Mouse (Mus musculus): ENCODE measurements around the gene Zbtb9. TPM values are rescaled to one million over a fixed set of nuclear protein-coding genes. Genes with fewer than 3 reads are reported as not detected.

Zbtb9 gene
- polyA plus RNA-seq, 1 experiment from 2014 or later, result 13.7 TPM

DNA sequence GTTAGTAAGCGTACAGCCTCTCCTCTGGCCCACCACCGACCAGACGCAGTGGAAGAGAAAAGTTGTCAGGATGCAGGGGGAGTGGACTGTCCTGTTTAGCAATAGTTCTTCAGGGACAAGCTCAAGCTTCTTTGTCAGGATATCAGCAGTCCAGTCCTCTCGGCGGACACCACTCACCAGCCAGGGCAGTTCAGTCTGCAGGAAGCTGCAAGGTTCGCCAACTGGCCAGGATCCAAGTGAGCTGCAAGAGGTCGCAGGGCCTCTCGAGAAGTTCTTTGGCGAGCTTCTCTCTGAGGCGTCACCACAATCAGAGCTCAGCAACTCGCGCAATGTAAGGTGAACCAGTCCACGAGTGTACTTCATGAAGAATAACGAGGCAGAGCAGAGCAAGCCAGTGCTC lies 21.4 kb downstream of the Zbtb9 start:
- no peaks in the 10 kb centered on the region for H3K36me3 ChIP-seq (ENCODE audit: control insufficient read depth, insufficient read depth, low read length)
- H3K27ac ChIP-seq (ENCODE audit: low read depth, low read length), result no peak overlapping the region
- DNase-seq (ENCODE audit: low spot score) (peak; percentile 41), ATAC-seq (replicated peaks; ENCODE audit: low FRiP score) (no peak)
- no peak overlapping the region for H3K4me3 ChIP-seq (ENCODE audit: low read depth, low read length)
- H3K27me3 ChIP-seq (ENCODE audit: control insufficient read depth, insufficient read depth, low read length), result no peaks in the 10 kb centered on the region
- H3K4me1 ChIP-seq (replicated peaks; ENCODE audit: control insufficient read depth, insufficient read depth, low read length), result no peaks in the 10 kb centered on the region
- no peak overlapping the region for H3K9ac ChIP-seq (ENCODE audit: low read length)
- no peaks in the 10 kb centered on the region for H3K9me3 ChIP-seq (ENCODE audit: control insufficient read depth, low read length)
- H3K4me2 ChIP-seq (ENCODE audit: low read depth, low read length, severe bottlenecking), result no peak overlapping the region
- WGBS, result 88% methylated on average over 14 of the region's 14 CpGs

- no peak overlapping the region for H3K9ac ChIP-seq (ENCODE audit: low read length)
Measured at GRCm38 (mm10) chr17:26995006-26995405, 22.0 kb downstream of the Zbtb9 start.

GRCm38 (mm10) chr17:26995562-26995961 lies 22.6 kb downstream of the Zbtb9 start:
- WGBS, result 80% methylated on average over 8 of the region's 8 CpGs
- Histone ChIP-seq H3K4me3 (ENCODE audit: low read depth, low read length) (no peak overlapping the region), H3K9me3 (ENCODE audit: control insufficient read depth, low read length) (no peaks in the 10 kb centered on the region), H3K9ac (ENCODE audit: low read length) (no peak overlapping the region), H3K27ac (ENCODE audit: low read depth, low read length) (no peak overlapping the region), H3K36me3 (ENCODE audit: control insufficient read depth, insufficient read depth, low read length) (no peaks in the 10 kb centered on the region), H3K27me3 (ENCODE audit: control insufficient read depth, insufficient read depth, low read length) (no peaks in the 10 kb centered on the region), H3K4me2 (ENCODE audit: low read depth, low read length, severe bottlenecking) (no peak overlapping the region), H3K4me1 (replicated peaks; ENCODE audit: control insufficient read depth, insufficient read depth, low read length) (no peaks in the 10 kb centered on the region)
- DNase-seq (ENCODE audit: low spot score) (no peak), ATAC-seq (replicated peaks; ENCODE audit: low FRiP score) (no peak)

More at GRCm38 (mm10) chr17:26995006-26995405, 22.0 kb downstream of the Zbtb9 start:
- Histone ChIP-seq H3K36me3 (ENCODE audit: control insufficient read depth, insufficient read depth, low read length) (no peaks in the 10 kb centered on the region), H3K4me2 (ENCODE audit: low read depth, low read length, severe bottlenecking) (no peak overlapping the region), H3K4me3 (ENCODE audit: low read depth, low read length) (no peak overlapping the region), H3K27ac (ENCODE audit: low read depth, low read length) (no peak overlapping the region), H3K9me3 (ENCODE audit: control insufficient read depth, low read length) (no peaks in the 10 kb centered on the region), H3K4me1 (replicated peaks; ENCODE audit: control insufficient read depth, insufficient read depth, low read length) (no peaks in the 10 kb centered on the region), H3K27me3 (ENCODE audit: control insufficient read depth, insufficient read depth, low read length) (no peaks in the 10 kb centered on the region)
- 80% methylated on average over 6 of the region's 6 CpGs for WGBS
- DNase-seq (ENCODE audit: low spot score), result peak; percentile 44
- no peak for ATAC-seq (replicated peaks; ENCODE audit: low FRiP score)

GRCm38 (mm10) chr17:26997661-26998060 lies 24.7 kb downstream of the Zbtb9 start:
- no peak overlapping the region for H3K4me3 ChIP-seq (ENCODE audit: low read depth, low read length)
- H3K27me3 ChIP-seq (ENCODE audit: control insufficient read depth, insufficient read depth, low read length), result no peaks in the 10 kb centered on the region
- no peak overlapping the region for H3K27ac ChIP-seq (ENCODE audit: low read depth, low read length)
- H3K36me3 ChIP-seq (ENCODE audit: control insufficient read depth, insufficient read depth, low read length), result no peaks in the 10 kb centered on the region
- no peaks in the 10 kb centered on the region for H3K9me3 ChIP-seq (ENCODE audit: control insufficient read depth, low read length)
- 76% methylated on average over 4 of the region's 4 CpGs for WGBS
- ATAC-seq (replicated peaks; ENCODE audit: low FRiP score) (no peak), DNase-seq (ENCODE audit: low spot score) (no peak)
- H3K4me1 ChIP-seq (replicated peaks; ENCODE audit: control insufficient read depth, insufficient read depth, low read length), result no peaks in the 10 kb centered on the region
- no peak overlapping the region for H3K9ac ChIP-seq (ENCODE audit: low read length)
- H3K4me2 ChIP-seq (ENCODE audit: low read depth, low read length, severe bottlenecking), result no peak overlapping the region

- no peak overlapping the region for H3K27ac ChIP-seq (ENCODE audit: low read depth, low read length)
- no peaks in the 10 kb centered on the region for H3K36me3 ChIP-seq (ENCODE audit: control insufficient read depth, insufficient read depth, low read length)
- no peak overlapping the region for H3K4me3 ChIP-seq (ENCODE audit: low read depth, low read length)
- ATAC-seq (replicated peaks; ENCODE audit: low FRiP score) (no peak), DNase-seq (ENCODE audit: low spot score) (peak; percentile 40)
- no peak overlapping the region for H3K4me2 ChIP-seq (ENCODE audit: low read depth, low read length, severe bottlenecking)
- no peaks in the 10 kb centered on the region for H3K27me3 ChIP-seq (ENCODE audit: control insufficient read depth, insufficient read depth, low read length)
- no peaks in the 10 kb centered on the region for H3K4me1 ChIP-seq (replicated peaks; ENCODE audit: control insufficient read depth, insufficient read depth, low read length)
- no peaks in the 10 kb centered on the region for H3K9me3 ChIP-seq (ENCODE audit: control insufficient read depth, low read length)
- H3K9ac ChIP-seq (ENCODE audit: low read length), result no peak overlapping the region
- 93% methylated on average over 15 of the region's 15 CpGs for WGBS
Measured at GRCm38 (mm10) chr17:26998283-26998682, 25.3 kb downstream of the Zbtb9 start.

GRCm38 (mm10) chr17:26999996-27000395 lies 27.0 kb downstream of the Zbtb9 start:
- no peak overlapping the region for H3K9ac ChIP-seq (ENCODE audit: low read length)
- no peak for DNase-seq (ENCODE audit: low spot score)
- no peak for ATAC-seq (replicated peaks; ENCODE audit: low FRiP score)
- no peaks in the 10 kb centered on the region for H3K4me1 ChIP-seq (replicated peaks; ENCODE audit: control insufficient read depth, insufficient read depth, low read length)
- no peaks in the 10 kb centered on the region for H3K36me3 ChIP-seq (ENCODE audit: control insufficient read depth, insufficient read depth, low read length)
- WGBS, result 84% methylated on average over 12 of the region's 12 CpGs
- H3K27me3 ChIP-seq (ENCODE audit: control insufficient read depth, insufficient read depth, low read length), result no peaks in the 10 kb centered on the region
- H3K27ac ChIP-seq (ENCODE audit: low read depth, low read length), result no peak overlapping the region
- no peaks in the 10 kb centered on the region; the same call in 1 of the 2 replicates for H3K9me3 ChIP-seq (ENCODE audit: control insufficient read depth, low read length)
- no peak overlapping the region for H3K4me3 ChIP-seq (ENCODE audit: low read depth, low read length)
- no peak overlapping the region for H3K4me2 ChIP-seq (ENCODE audit: low read depth, low read length, severe bottlenecking)

GRCm38 (mm10) chr17:27001151-27001550 lies 28.2 kb downstream of the Zbtb9 start:
- H3K36me3 ChIP-seq (ENCODE audit: control insufficient read depth, insufficient read depth, low read length), result no peaks in the 10 kb centered on the region
- no peak overlapping the region for H3K27ac ChIP-seq (ENCODE audit: low read depth, low read length)
- no peak for DNase-seq (ENCODE audit: low spot score)
- H3K9ac ChIP-seq (ENCODE audit: low read length), result no peak overlapping the region
- H3K9me3 ChIP-seq (ENCODE audit: control insufficient read depth, low read length), result no peaks in the 10 kb centered on the region; the same call in 1 of the 2 replicates
- ATAC-seq (replicated peaks; ENCODE audit: low FRiP score), result no peak
- 70% methylated on average over 7 of the region's 7 CpGs for WGBS
- H3K27me3 ChIP-seq (ENCODE audit: control insufficient read depth, insufficient read depth, low read length), result no peaks in the 10 kb centered on the region
- no peak overlapping the region for H3K4me2 ChIP-seq (ENCODE audit: low read depth, low read length, severe bottlenecking)
- no peak overlapping the region for H3K4me3 ChIP-seq (ENCODE audit: low read depth, low read length)
- no peaks in the 10 kb centered on the region for H3K4me1 ChIP-seq (replicated peaks; ENCODE audit: control insufficient read depth, insufficient read depth, low read length)

DNA sequence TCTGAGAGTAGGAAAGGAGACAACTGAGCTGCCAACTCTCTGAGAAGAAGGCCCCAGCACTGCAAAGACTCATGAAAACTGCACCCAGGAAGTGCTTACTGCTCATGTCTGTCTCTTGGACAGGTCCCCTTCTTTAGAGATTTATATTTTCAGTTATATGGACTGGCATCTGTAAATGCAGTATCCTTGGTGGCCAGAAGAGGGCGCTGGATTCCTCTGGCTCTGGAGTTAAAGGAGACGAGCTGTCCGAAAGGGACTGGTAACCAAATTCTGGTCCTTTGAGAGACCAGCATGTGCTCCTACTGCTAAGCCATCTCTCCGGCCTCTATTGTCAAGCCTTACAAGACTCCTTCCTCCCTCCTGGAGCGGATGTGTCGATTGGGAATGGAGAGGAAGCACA lies 28.9 kb downstream of the Zbtb9 start:
- Histone ChIP-seq H3K9me3 (ENCODE audit: control insufficient read depth, low read length) (no peaks in the 10 kb centered on the region; the same call in 1 of the 2 replicates), H3K4me1 (replicated peaks; ENCODE audit: control insufficient read depth, insufficient read depth, low read length) (no peaks in the 10 kb centered on the region), H3K27me3 (ENCODE audit: control insufficient read depth, insufficient read depth, low read length) (no peaks in the 10 kb centered on the region), H3K4me3 (ENCODE audit: low read depth, low read length) (no peak overlapping the region), H3K36me3 (ENCODE audit: control insufficient read depth, insufficient read depth, low read length) (no peaks in the 10 kb centered on the region), H3K9ac (ENCODE audit: low read length) (no peak overlapping the region), H3K27ac (ENCODE audit: low read depth, low read length) (no peak overlapping the region), H3K4me2 (ENCODE audit: low read depth, low read length, severe bottlenecking) (no peak overlapping the region)
- DNase-seq (ENCODE audit: low spot score), result peak; percentile 65
- 44% methylated on average over 6 of the region's 6 CpGs for WGBS
- no peak for ATAC-seq (replicated peaks; ENCODE audit: low FRiP score)

GRCm38 (mm10) chr17:27004431-27004830 lies 31.5 kb downstream of the Zbtb9 start:
- H3K36me3 ChIP-seq (ENCODE audit: control insufficient read depth, insufficient read depth, low read length), result no peaks in the 10 kb centered on the region
- H3K4me1 ChIP-seq (replicated peaks; ENCODE audit: control insufficient read depth, insufficient read depth, low read length), result no peaks in the 10 kb centered on the region
- DNase-seq (ENCODE audit: low spot score) (peak; percentile 73), ATAC-seq (replicated peaks; ENCODE audit: low FRiP score) (no peak)
- no peak overlapping the region for H3K9ac ChIP-seq (ENCODE audit: low read length)
- no peak overlapping the region for H3K27ac ChIP-seq (ENCODE audit: low read depth, low read length)
- H3K9me3 ChIP-seq (ENCODE audit: control insufficient read depth, low read length), result no peaks in the 10 kb centered on the region; the same call in 1 of the 2 replicates
- H3K27me3 ChIP-seq (ENCODE audit: control insufficient read depth, insufficient read depth, low read length), result no peaks in the 10 kb centered on the region
- WGBS, result 35% methylated on average over 9 of the region's 9 CpGs
- H3K4me2 ChIP-seq (ENCODE audit: low read depth, low read length, severe bottlenecking), result no peak overlapping the region
- H3K4me3 ChIP-seq (ENCODE audit: low read depth, low read length), result no peak overlapping the region

All from forebrain, embryonic 11.5 days (tissue).